Mouse (Mus musculus) midbrain, embryonic 10.5 days (tissue): ENCODE data around the gene Adamtsl2. TPM values are rescaled to one million over a fixed set of nuclear protein-coding genes. Genes with fewer than 3 reads are reported as not detected.
A peak's percentile ranks its signal among the peaks of the same experiment; 100 is the strongest.

Experiments used
- DNase-seq: peaks from one replicate; pipeline ENCODE4 v3.0.0-alpha.2; 2017; ENCODE audit warnings: low spot score
- H3K27ac ChIP-seq: fragments of 300-500 bp; sonication (generic); replicated peaks from 2 replicates; pipeline ENCODE4 v1.5.1; 2016; ENCODE audit warnings: mild to moderate bottlenecking
- H3K27me3 ChIP-seq: fragments of 300-500 bp; sonication (generic); 2 replicates; pipeline ENCODE4 v1.6.1; 2016; ENCODE audit warnings: low read depth, mild to moderate bottlenecking; ENCODE audit not compliant: poor library complexity, severe bottlenecking
- H3K36me3 ChIP-seq: fragments of 300-500 bp; sonication (generic); 2 replicates; pipeline ENCODE4 v1.6.1; 2016; ENCODE audit warnings: mild to moderate bottlenecking, moderate library complexity
- H3K4me1 ChIP-seq: fragments of 300-500 bp; sonication (generic); 2 replicates; pipeline ENCODE4 v1.6.1; 2016
- H3K4me3 ChIP-seq: fragments of 300-500 bp; sonication (generic); 2 replicates; pipeline ENCODE4 v1.5.1; 2016; ENCODE audit warnings: mild to moderate bottlenecking, moderate library complexity
- H3K9me3 ChIP-seq: fragments of 300-500 bp; sonication (generic); replicated peaks from 2 replicates; pipeline ENCODE4 v1.6.1; 2016; ENCODE audit warnings: mild to moderate bottlenecking
- WGBS: fragments of 180-500 bp; shearing (Covaris S2); methylation state at CpG from one replicate; pipeline ENCODE4 v1.1.7; 2016; 5-methylcytosine and 5-hydroxymethylcytosine counted together
- polyA plus RNA-seq: library from polyadenylated mRNA; unstranded; fragments of >200 nt; fragmentation: Nextera tagmentation; extraction: Ambion mirVana; gene quantifications from 2 replicates; pipeline ENCODE4 v1.2.1, GENCODE M21; 2016

Gene Adamtsl2
- polyA plus RNA-seq, 1 experiment from 2014 or later, result 4.8 TPM

- Histone ChIP-seq H3K4me3 (no peak overlapping the region), H3K27me3 (peaks cover 19% of the 10 kb centered on the region), H3K9me3 (no peaks in the 10 kb centered on the region), H3K4me1 (0 out of 2 replicates have a peak, but pooled peaks cover 2% of the 10 kb centered on the region), H3K36me3 (no peaks in the 10 kb centered on the region), H3K27ac (no peak overlapping the region)
- DNase-seq, result no peak
- whole genome bisulfite sequencing, result 67% methylated on average over 4 of the region's 4 CpGs
These were observed 20.9 kb upstream of the Adamtsl2 start for GRCm38 (mm10) chr2:27058251-27058650.

GRCm38 (mm10) chr2:27058751-27059150, 20.4 kb upstream of the Adamtsl2 start:
- Histone ChIP-seq H3K27me3 (peaks cover 19% of the 10 kb centered on the region), H3K4me3 (no peak overlapping the region), H3K4me1 (0 out of 2 replicates have a peak, but pooled peaks cover 2% of the 10 kb centered on the region), H3K27ac (no peak overlapping the region), H3K9me3 (no peaks in the 10 kb centered on the region), H3K36me3 (no peaks in the 10 kb centered on the region)
- DNase-seq, result no peak
- 67% methylated on average over 12 of the region's 12 CpGs for WGBS

- H3K36me3 ChIP-seq, result no peaks in the 10 kb centered on the region
- no peak for DNase-seq
- H3K27ac ChIP-seq, result no peak overlapping the region
- H3K4me3 ChIP-seq, result no peak overlapping the region
- no peaks in the 10 kb centered on the region for H3K9me3 ChIP-seq
- H3K27me3 ChIP-seq, result peaks cover 19% of the 10 kb centered on the region
- H3K4me1 ChIP-seq, result 0 out of 2 replicates have a peak, but pooled peaks cover 2% of the 10 kb centered on the region
- 84% methylated on average over 9 of the region's 9 CpGs for WGBS
These were observed 20.0 kb upstream of the Adamtsl2 start for GRCm38 (mm10) chr2:27059187-27059586.

DNA sequence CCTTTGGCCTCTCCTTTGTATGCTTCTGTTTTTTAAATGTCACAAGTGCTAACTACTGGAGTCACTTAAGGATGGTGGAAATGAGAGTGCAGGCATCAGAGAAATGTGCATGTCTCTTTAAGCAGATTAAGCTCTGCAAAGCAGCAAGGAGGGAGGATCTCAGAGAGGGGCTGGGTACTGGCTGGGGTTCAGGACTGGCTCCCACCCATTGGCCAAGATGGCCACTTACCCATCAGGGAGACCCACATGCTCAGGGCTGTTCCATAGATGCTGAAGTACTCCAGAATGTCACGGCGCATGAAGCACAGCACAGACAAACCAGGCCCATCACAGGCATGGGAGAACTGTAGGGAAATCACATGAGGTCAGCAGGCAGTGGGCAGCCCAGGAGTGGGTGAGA, 12.1 kb upstream of the Adamtsl2 start:
- H3K4me3 ChIP-seq, result no peak overlapping the region
- no peak overlapping the region for H3K27ac ChIP-seq
- WGBS, result 85% methylated on average over 2 of the region's 2 CpGs
- H3K9me3 ChIP-seq, result no peaks in the 10 kb centered on the region
- no peaks in the 10 kb centered on the region for H3K27me3 ChIP-seq
- no peaks in the 10 kb centered on the region for H3K36me3 ChIP-seq
- no peak for DNase-seq
- peaks cover 22% of the 10 kb centered on the region for H3K4me1 ChIP-seq

DNA sequence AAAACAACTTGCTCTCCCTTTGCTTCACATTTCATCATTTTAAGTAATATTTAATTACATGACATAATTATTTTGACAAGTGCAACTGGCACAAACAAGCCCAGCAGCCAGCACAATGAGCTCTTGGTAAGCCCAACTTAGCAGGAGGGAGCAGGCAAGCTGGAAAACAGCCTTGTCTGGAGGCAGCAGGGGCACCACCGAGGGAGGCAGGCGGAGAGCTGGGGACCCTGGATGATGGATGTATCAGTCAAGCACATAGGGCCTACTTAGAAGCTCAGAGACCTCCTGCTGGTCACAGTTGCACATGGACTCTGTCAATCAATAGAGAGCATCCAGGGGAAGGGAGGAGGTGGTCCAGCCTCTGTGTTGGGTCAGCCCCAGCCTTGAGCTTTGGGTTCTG, 11.2 kb upstream of the Adamtsl2 start:
- H3K4me1 ChIP-seq, result peaks cover 22% of the 10 kb centered on the region
- no peak overlapping the region for H3K4me3 ChIP-seq
- no peak overlapping the region for H3K27ac ChIP-seq
- 62% methylated on average over 2 of the region's 2 CpGs for WGBS
- H3K27me3 ChIP-seq, result no peaks in the 10 kb centered on the region
- no peaks in the 10 kb centered on the region for H3K36me3 ChIP-seq
- DNase-seq, result no peak
- no peaks in the 10 kb centered on the region for H3K9me3 ChIP-seq

DNA sequence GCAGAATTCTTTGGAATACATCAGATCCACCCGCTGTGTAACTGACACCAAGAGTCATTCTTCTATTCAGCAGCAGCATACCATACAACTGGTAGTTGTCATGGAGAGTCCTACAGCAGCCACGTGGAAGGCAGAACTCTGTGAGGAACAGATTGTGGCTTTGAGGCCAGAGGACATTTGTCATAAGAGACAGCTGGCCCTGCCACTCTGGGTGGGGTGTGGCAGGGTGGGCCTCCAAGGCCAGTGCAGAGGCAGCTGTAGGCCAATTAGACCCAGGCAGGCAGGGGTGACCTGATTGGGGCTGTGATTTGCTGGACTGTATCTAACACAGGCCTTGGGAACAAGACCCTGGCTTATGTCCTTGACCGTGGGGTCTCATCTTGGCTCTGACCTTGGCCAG, 9.5 kb upstream of the Adamtsl2 start:
- Histone ChIP-seq H3K27me3 (no peaks in the 10 kb centered on the region), H3K27ac (peak overlapping the region; percentile 13; the same call in 1 of the 2 replicates), H3K9me3 (no peaks in the 10 kb centered on the region), H3K4me3 (no peak overlapping the region), H3K36me3 (no peaks in the 10 kb centered on the region), H3K4me1 (peaks cover 22% of the 10 kb centered on the region)
- DNase-seq, result no peak
- WGBS, result 64% methylated on average over 3 of the region's 3 CpGs

- no peak for DNase-seq
- H3K9me3 ChIP-seq, result no peaks in the 10 kb centered on the region
- 82% methylated on average over 2 of the region's 2 CpGs for WGBS
- H3K27ac ChIP-seq, result 0 out of 2 replicates have a peak overlapping the region, but pooled peaks have one; percentile 13
- no peak overlapping the region for H3K4me3 ChIP-seq
- no peaks in the 10 kb centered on the region for H3K36me3 ChIP-seq
- peaks cover 22% of the 10 kb centered on the region for H3K4me1 ChIP-seq
- no peaks in the 10 kb centered on the region for H3K27me3 ChIP-seq
These were observed 8.8 kb upstream of the Adamtsl2 start for GRCm38 (mm10) chr2:27070247-27070813.

DNA sequence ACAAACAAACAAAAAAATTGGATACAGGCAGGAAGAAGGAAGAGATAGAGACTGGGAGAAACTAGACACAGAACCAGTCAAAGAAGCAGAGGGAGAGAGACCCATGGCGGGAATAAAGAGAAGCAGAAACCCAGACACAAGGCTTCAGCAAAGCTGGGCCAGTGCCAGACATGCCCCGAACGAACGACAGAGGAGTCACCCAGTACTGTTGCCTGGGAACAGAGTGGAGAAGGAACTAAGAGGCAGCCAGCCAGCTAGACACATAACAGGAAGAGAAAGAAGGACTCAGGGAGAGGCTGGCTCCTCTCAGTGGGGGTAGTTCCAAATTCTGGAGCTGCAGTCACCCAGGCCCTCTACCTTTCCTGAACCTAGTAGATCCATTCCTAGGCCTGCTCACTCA, 8.0 kb upstream of the Adamtsl2 start:
- H3K27ac ChIP-seq, result 0 out of 2 replicates have a peak overlapping the region, but pooled peaks have one; percentile 23
- H3K36me3 ChIP-seq, result no peaks in the 10 kb centered on the region
- no peak overlapping the region for H3K4me3 ChIP-seq
- H3K9me3 ChIP-seq, result no peaks in the 10 kb centered on the region
- DNase-seq, result no peak
- 84% methylated on average over 4 of the region's 4 CpGs for WGBS
- no peaks in the 10 kb centered on the region for H3K27me3 ChIP-seq
- H3K4me1 ChIP-seq, result peaks cover 22% of the 10 kb centered on the region

DNA sequence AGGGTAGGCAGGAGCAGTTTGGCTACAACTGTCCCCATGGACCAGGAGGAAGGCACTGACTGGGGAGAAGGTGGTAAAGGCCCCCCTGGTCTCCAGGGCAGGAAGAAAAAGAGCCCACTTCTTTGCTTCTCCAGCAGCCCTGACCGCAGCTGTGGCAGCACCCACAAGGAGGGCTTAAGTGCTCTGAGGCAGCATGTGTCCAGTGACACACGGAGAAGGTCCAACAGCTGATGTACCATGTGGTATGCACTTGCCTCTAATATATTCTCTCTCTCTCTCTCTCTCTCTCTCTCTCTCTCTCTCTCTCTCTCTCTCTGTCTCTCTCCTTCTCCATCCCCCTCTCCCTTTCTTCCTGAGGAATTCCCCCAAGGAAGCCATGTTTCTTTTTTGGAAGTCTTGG, 7.2 kb upstream of the Adamtsl2 start, which contains the start of gene Mymk:
TSS of gene Mymk (minus strand) at position 202 of the 400 bp plus-strand sequence.
- H3K9me3 ChIP-seq, result no peaks in the 10 kb centered on the region
- no peaks in the 10 kb centered on the region for H3K36me3 ChIP-seq
- DNase-seq, result no peak
- H3K4me1 ChIP-seq, result peaks cover 22% of the 10 kb centered on the region
- H3K4me3 ChIP-seq, result no peak within 1 kb of the TSS
- H3K27ac ChIP-seq, result 0 out of 2 replicates have a peak within 1 kb of the TSS, but pooled peaks have one; percentile 23
- 82% methylated on average over 2 of the region's 2 CpGs for WGBS
- no peaks in the 10 kb centered on the region; the same call in 1 of the 2 replicates for H3K27me3 ChIP-seq

DNA sequence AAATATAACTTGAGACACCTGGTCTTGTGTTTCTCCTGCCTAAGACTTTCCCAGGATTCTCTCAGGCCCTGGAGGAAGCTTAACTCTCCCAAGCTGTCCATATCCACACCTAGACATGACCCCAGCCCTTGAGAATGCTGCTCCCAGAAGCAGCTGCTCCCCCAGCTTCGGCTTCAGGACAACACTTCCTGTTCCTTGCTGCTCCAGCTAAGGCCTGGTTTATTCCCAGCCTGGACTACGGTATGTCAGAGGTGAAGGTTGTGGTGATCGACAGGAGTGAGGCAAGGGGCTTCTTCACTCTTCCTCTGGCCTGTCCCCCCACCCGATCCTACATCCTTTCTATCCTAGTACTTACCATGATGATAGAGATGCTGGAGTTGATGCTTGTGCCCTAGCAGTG, 5.8 kb upstream of the Adamtsl2 start:
- H3K4me1 ChIP-seq, result peaks cover 26% of the 10 kb centered on the region
- H3K4me3 ChIP-seq, result no peak overlapping the region
- H3K27ac ChIP-seq, result no peak overlapping the region
- H3K36me3 ChIP-seq, result no peaks in the 10 kb centered on the region
- peaks cover 5% of the 10 kb centered on the region; the same call in 1 of the 2 replicates for H3K27me3 ChIP-seq
- 76% methylated on average over 4 of the region's 4 CpGs for WGBS
- no peak for DNase-seq
- H3K9me3 ChIP-seq, result no peaks in the 10 kb centered on the region

GRCm38 (mm10) chr2:27074804-27075203, 4.4 kb upstream of the Adamtsl2 start:
- Histone ChIP-seq H3K27ac (no peak overlapping the region), H3K36me3 (no peaks in the 10 kb centered on the region), H3K4me3 (no peak overlapping the region), H3K4me1 (peaks cover 29% of the 10 kb centered on the region), H3K27me3 (peaks cover 16% of the 10 kb centered on the region), H3K9me3 (no peaks in the 10 kb centered on the region)
- DNase-seq, result no peak
- 90% methylated on average over 4 of the region's 4 CpGs for WGBS

DNA sequence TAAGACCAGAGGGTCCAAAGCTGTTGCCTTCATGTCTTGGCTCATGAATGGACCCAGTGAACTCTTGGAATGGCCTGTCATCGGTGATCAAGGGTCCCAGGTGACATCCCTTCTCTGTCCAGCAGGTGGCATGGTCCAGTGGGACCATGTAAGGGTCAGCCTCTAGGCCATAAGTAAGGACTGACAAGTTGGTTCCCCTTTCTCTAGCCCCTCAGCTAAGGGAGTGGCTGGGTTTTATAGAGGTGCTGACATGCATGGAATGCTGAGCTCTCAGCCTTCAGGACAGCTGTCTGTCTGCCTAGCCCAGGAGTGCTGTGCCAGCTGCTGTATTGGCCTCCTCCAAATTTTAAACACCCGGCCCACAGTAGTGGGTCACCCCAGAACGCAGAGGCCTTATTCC, 3.7 kb upstream of the Adamtsl2 start:
- 76% methylated on average over 3 of the region's 3 CpGs for WGBS
- peaks cover 20% of the 10 kb centered on the region for H3K27me3 ChIP-seq
- H3K4me1 ChIP-seq, result peaks cover 31% of the 10 kb centered on the region
- no peaks in the 10 kb centered on the region for H3K9me3 ChIP-seq
- no peak overlapping the region for H3K4me3 ChIP-seq
- H3K27ac ChIP-seq, result no peak overlapping the region
- peak; percentile 52 for DNase-seq
- H3K36me3 ChIP-seq, result no peaks in the 10 kb centered on the region

- peaks cover 27% of the 10 kb centered on the region for H3K4me1 ChIP-seq
- no peak for DNase-seq
- no peak overlapping the region for H3K27ac ChIP-seq
- H3K36me3 ChIP-seq, result no peaks in the 10 kb centered on the region
- peaks cover 20% of the 10 kb centered on the region for H3K27me3 ChIP-seq
- no peaks in the 10 kb centered on the region for H3K9me3 ChIP-seq
- no peak overlapping the region for H3K4me3 ChIP-seq
- WGBS, result 62% methylated on average over 10 of the region's 10 CpGs
These were observed 1.4 kb upstream of the Adamtsl2 start for GRCm38 (mm10) chr2:27077655-27078244.
